Mouse (Mus musculus) forebrain, postnatal 0 days (tissue): ENCODE data around the gene Esrra. TPM values are rescaled to one million over a fixed set of nuclear protein-coding genes. Genes with fewer than 3 reads are reported as not detected.
"Not testable (repeated sequence)": the region's sequence is repeated elsewhere in the genome, so short reads cannot be mapped to it uniquely, and the experiment has no call there.

Experiments
- ATAC-seq: fragments of 200-750 bp; cut with Nextera tagmentation; 2 replicates; pipeline ENCODE4 v1.8.0; 2017; ENCODE audit warnings: mild to moderate bottlenecking, moderate library complexity
- DNase-seq: peaks from one replicate; pipeline ENCODE4 v3.0.0-alpha.2; 2015
- H3K27ac ChIP-seq: fragments of 300-500 bp; sonication (generic); 2 replicates; pipeline ENCODE4 v1.5.1; 2014; ENCODE audit warnings: low read depth, mild to moderate bottlenecking, antibody characterized with exemption, low read length, moderate library complexity, mixed read lengths
- H3K27me3 ChIP-seq: fragments of 300-500 bp; sonication (generic); 2 replicates; pipeline ENCODE4 v1.6.1; 2014; ENCODE audit warnings: mild to moderate bottlenecking, low read length, mixed read lengths; ENCODE audit not compliant: insufficient read depth
- H3K36me3 ChIP-seq: fragments of 300-500 bp; sonication (generic); 2 replicates; pipeline ENCODE4 v1.6.1; 2014; ENCODE audit warnings: mild to moderate bottlenecking, moderate library complexity; ENCODE audit not compliant: insufficient read depth
- H3K4me1 ChIP-seq: fragments of 300-500 bp; sonication (generic); 2 replicates; pipeline ENCODE4 v1.6.1; 2014; ENCODE audit warnings: antibody characterized with exemption; ENCODE audit not compliant: insufficient read depth
- H3K4me2 ChIP-seq: fragments of 300-500 bp; sonication (generic); 2 replicates; pipeline ENCODE4 v1.6.1; 2014; ENCODE audit warnings: low read depth, mild to moderate bottlenecking, moderate library complexity
- H3K4me3 ChIP-seq: fragments of 300-500 bp; sonication (generic); 2 replicates; pipeline ENCODE4 v1.5.1; 2014; ENCODE audit warnings: low read depth, low read length, mixed read lengths
- H3K9ac ChIP-seq: fragments of 300-500 bp; sonication (generic); 2 replicates; pipeline ENCODE4 v1.6.1; 2014; ENCODE audit warnings: mild to moderate bottlenecking
- H3K9me3 ChIP-seq: fragments of 300-500 bp; sonication (generic); 2 replicates; pipeline ENCODE4 v1.6.1; 2016; ENCODE audit warnings: low read length
- CTCF ChIP-seq: sonication (generic); IDR thresholded peaks from 2 replicates; pipeline ENCODE4 v1.5.1; 2016; ENCODE audit warnings: antibody characterized with exemption, control low read depth, low read depth
- WGBS: fragments of 180-500 bp; shearing (Covaris S2); extraction: QIAGEN DNeasy Blood & Tissue Kit; methylation state at CpG from one replicate; pipeline ENCODE4 v1.1.7; 2014; 5-methylcytosine and 5-hydroxymethylcytosine counted together
- polyA plus RNA-seq: library from polyadenylated mRNA; unstranded; fragments of >200 nt; fragmentation: Nextera tagmentation; extraction: Ambion mirVana; gene quantifications from 2 replicates; pipeline ENCODE4 v1.2.1, GENCODE M21; 2015
- total RNA-seq: library from RNA; depleted of rRNA; stranded (reverse); fragments of >200 nt; gene quantifications from 2 replicates; pipeline ENCODE4 v1.2.3, GENCODE M21; 2014

Esrra gene
- total and polyA plus RNA-seq, 2 experiments from 2014 or later = 8.4 to 42.6 TPM

DNA sequence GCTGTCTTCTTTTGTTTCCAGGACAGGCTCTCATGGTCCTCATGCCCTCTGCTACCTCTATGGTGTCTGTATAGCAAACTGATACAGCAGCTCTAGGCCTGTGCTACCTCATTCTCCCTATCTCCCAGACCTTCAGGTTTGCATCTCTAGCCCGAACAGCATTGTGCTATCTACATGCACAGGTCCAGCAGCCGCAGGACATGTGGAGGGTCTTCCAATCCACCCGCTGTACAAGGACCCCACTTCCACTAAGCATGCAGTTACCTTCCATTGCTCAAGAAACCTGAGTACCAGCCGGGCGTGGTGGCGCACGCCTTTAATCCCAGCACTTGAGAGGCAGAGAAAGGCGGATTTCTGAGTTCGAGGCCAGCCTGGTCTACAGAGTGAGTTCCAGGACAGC lies 7.1 kb downstream of the Esrra start:
- Histone ChIP-seq H3K27ac (no peak overlapping the region), H3K9ac (no peak overlapping the region), H3K36me3 (peaks cover 42% of the 10 kb centered on the region), H3K27me3 (no peaks in the 10 kb centered on the region), H3K4me2 (no peak overlapping the region), H3K9me3 (no peaks in the 10 kb centered on the region), H3K4me3 (no peak overlapping the region), H3K4me1 (no peaks in the 10 kb centered on the region)
- ATAC-seq = no peak
- 91% methylated on average over 9 of the region's 9 CpGs for WGBS
- no peak for TF ChIP-seq CTCF
- DNase-seq = no peak

GRCm38 (mm10) chr19:6913991-6914390 lies 7.6 kb downstream of the Esrra start:
- Histone ChIP-seq H3K4me1 (peaks cover under 1% of the 10 kb centered on the region; the same call in 1 of the 2 replicates), H3K27me3 (no peaks in the 10 kb centered on the region), H3K27ac (no peak overlapping the region), H3K4me2 (no peak overlapping the region), H3K36me3 (peaks cover 42% of the 10 kb centered on the region), H3K4me3 (no peak overlapping the region), H3K9me3 (no peaks in the 10 kb centered on the region), H3K9ac (no peak overlapping the region)
- TF ChIP-seq CTCF = no peak
- no peak for DNase-seq
- 88% methylated on average over 11 of the region's 11 CpGs for WGBS
- no peak for ATAC-seq

DNA sequence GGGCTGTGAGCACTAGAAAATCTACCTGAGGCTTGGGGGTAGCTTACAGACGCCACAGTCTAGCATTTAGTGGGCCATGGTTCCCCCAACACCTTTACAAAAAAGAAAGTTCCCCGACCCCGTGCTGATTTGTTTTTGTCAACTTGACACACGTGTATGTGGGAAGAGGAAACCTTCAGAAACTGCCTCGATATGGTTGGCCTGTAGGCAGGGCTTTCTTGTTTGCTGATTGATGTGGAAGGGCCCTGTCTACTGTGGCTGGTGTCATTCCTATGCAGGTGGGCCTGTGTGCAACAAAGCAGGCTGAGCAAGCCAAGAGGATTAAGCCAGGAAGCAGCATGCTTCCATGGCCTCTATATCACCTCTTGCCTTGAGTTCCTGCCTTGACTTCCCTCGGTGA lies 8.6 kb downstream of the Esrra start:
- H3K9ac ChIP-seq = no peak overlapping the region
- ATAC-seq = no peak
- H3K27me3 ChIP-seq = no peaks in the 10 kb centered on the region
- H3K4me3 ChIP-seq = no peak overlapping the region
- no peak for DNase-seq
- no peak for TF ChIP-seq CTCF
- H3K36me3 ChIP-seq = peaks cover 38% of the 10 kb centered on the region
- no peaks in the 10 kb centered on the region for H3K9me3 ChIP-seq
- H3K4me2 ChIP-seq = no peak overlapping the region
- WGBS = 93% methylated on average over 6 of the region's 6 CpGs
- H3K27ac ChIP-seq = no peak overlapping the region
- peaks cover 10% of the 10 kb centered on the region for H3K4me1 ChIP-seq

DNA sequence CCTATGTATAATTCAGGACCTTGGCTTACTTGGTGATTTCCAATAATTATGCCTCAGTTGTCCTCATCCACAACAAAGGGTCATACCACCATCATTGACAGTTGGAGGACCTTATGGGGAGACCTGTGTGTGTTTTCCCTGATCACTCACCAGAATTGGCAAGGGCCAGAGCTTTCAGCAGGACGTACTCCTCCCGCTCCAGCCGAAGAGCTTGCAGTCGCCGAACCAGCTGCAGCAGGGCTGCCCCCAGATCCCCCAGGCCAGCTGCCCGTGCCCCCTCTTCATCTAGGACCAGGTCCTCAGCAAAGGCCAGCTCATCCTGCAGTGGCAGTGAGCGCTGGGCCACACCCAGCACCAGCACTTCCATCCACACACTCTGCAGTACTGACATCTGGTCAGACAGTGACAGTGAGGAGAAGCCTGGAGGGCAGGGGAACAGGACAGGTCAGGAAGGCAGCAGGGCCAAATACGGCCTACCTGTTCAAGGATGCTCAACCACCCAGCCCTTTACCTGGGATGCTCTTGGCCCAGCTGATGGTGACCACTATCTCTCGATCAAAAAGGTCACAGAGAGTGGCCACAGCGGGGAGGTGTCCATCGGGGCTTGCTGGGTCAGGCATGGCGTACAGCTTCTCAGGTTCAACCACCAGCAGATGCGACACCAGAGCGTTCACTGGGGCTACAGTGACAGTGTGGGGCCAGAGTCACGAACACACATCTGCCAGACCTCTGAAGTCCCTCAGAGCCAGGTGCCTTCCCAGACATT lies 9.2 kb downstream of the Esrra start:
- WGBS = 94% methylated on average over 15 of the region's 15 CpGs
- no peaks in the 10 kb centered on the region for H3K9me3 ChIP-seq
- no peak overlapping the region for H3K4me3 ChIP-seq
- H3K27ac ChIP-seq = no peak overlapping the region
- no peaks in the 10 kb centered on the region for H3K27me3 ChIP-seq
- DNase-seq (no peak), ATAC-seq (no peak)
- H3K9ac ChIP-seq = no peak overlapping the region
- peaks cover 12% of the 10 kb centered on the region for H3K4me1 ChIP-seq
- no peak for TF ChIP-seq CTCF
- no peak overlapping the region for H3K4me2 ChIP-seq
- peaks cover 38% of the 10 kb centered on the region for H3K36me3 ChIP-seq

GRCm38 (mm10) chr19:6911101-6912074 lies 10.2 kb downstream of the Esrra start:
- Histone ChIP-seq H3K4me3 (no peak overlapping the region), H3K27me3 (no peaks in the 10 kb centered on the region), H3K4me2 (no peak overlapping the region), H3K36me3 (peaks cover 44% of the 10 kb centered on the region), H3K9me3 (no peaks in the 10 kb centered on the region), H3K9ac (no peak overlapping the region), H3K4me1 (peaks cover 12% of the 10 kb centered on the region), H3K27ac (no peak overlapping the region)
- DNase-seq = no peak
- TF ChIP-seq CTCF = no peak
- ATAC-seq = no peak
- 83% methylated on average over 19 of the region's 19 CpGs for WGBS

GRCm38 (mm10) chr19:6910306-6910705 lies 11.3 kb downstream of the Esrra start:
- Histone ChIP-seq H3K27ac (peak overlapping the region; percentile 96), H3K4me1 (peaks cover 12% of the 10 kb centered on the region), H3K4me2 (peak overlapping the region; percentile 77), H3K9ac (peak overlapping the region; percentile 63), H3K4me3 (peak overlapping the region; percentile 60), H3K36me3 (peaks cover 51% of the 10 kb centered on the region)
- ATAC-seq = peak; percentile 1; the same call in 1 of the 2 replicates
- not testable (repeated sequence) for H3K27me3 ChIP-seq, DNase-seq, H3K9me3 ChIP-seq
- WGBS = 5% methylated on average over 29 of the region's 30 CpGs
